Mouse (Mus musculus): ENCODE measurements at regions not wholly inside any gene's neighbourhood (a gene's known extent, or its start where the extent isn't known, plus 50 kb on each side); places are given as distances from the start of the nearest gene placed in this dataset.

GRCm38 (mm10) chr7:94926547-94927123 is 1244.4 kb upstream of the Tenm4 start:
- Histone ChIP-seq H3K36me3 (ENCODE audit: insufficient read depth, low read length) (no peaks in the 10 kb centered on the region), H3K4me3 (replicated peaks; ENCODE audit: low read depth, low read length) (no peak overlapping the region), H3K4me2 (ENCODE audit: low read length) (no peak overlapping the region), H3K9ac (ENCODE audit: low read depth, low read length) (no peak overlapping the region), H3K4me1 (replicated peaks; ENCODE audit: insufficient read depth, low read length) (no peaks in the 10 kb centered on the region), H3K27ac (no peak overlapping the region), H3K27me3 (ENCODE audit: insufficient read depth, low read length) (no peaks in the 10 kb centered on the region), H3K9me3 (replicated peaks; ENCODE audit: low read length) (no peaks in the 10 kb centered on the region)
- no peak for ATAC-seq (replicated peaks; ENCODE audit: low FRiP score, low read depth)
- no peak for DNase-seq (ENCODE audit: low spot score)
- WGBS: 73% methylated on average over 3 of the region's 3 CpGs
- no peak for TF ChIP-seq CTCF (IDR thresholded peaks at IDR 0.05; ENCODE audit: low read depth)

- H3K4me3 ChIP-seq (replicated peaks; ENCODE audit: low read depth, low read length): no peak overlapping the region
- WGBS: 80% methylated on average over 2 of the region's 2 CpGs
- no peaks in the 10 kb centered on the region for H3K27me3 ChIP-seq (ENCODE audit: insufficient read depth, low read length)
- DNase-seq (ENCODE audit: low spot score) (no peak), ATAC-seq (replicated peaks; ENCODE audit: low FRiP score, low read depth) (no peak)
- H3K4me2 ChIP-seq (ENCODE audit: low read length): no peak overlapping the region
- H3K9me3 ChIP-seq (replicated peaks; ENCODE audit: low read length): no peaks in the 10 kb centered on the region
- H3K36me3 ChIP-seq (ENCODE audit: insufficient read depth, low read length): no peaks in the 10 kb centered on the region
- TF ChIP-seq CTCF (IDR thresholded peaks at IDR 0.05; ENCODE audit: low read depth): no peak
- no peak overlapping the region for H3K9ac ChIP-seq (ENCODE audit: low read depth, low read length)
- H3K27ac ChIP-seq: no peak overlapping the region
- H3K4me1 ChIP-seq (replicated peaks; ENCODE audit: insufficient read depth, low read length): no peaks in the 10 kb centered on the region
Observed at GRCm38 (mm10) chr7:94963758-94964299, 1207.2 kb upstream of the Tenm4 start.

GRCm38 (mm10) chr7:94967601-94968000 is 1203.4 kb upstream of the Tenm4 start:
- Histone ChIP-seq H3K9me3 (replicated peaks; ENCODE audit: low read length) (no peaks in the 10 kb centered on the region), H3K4me2 (ENCODE audit: low read length) (no peak overlapping the region), H3K4me3 (replicated peaks; ENCODE audit: low read depth, low read length) (no peak overlapping the region), H3K27me3 (ENCODE audit: insufficient read depth, low read length) (no peaks in the 10 kb centered on the region), H3K27ac (no peak overlapping the region), H3K36me3 (ENCODE audit: insufficient read depth, low read length) (no peaks in the 10 kb centered on the region), H3K9ac (ENCODE audit: low read depth, low read length) (no peak overlapping the region), H3K4me1 (replicated peaks; ENCODE audit: insufficient read depth, low read length) (no peaks in the 10 kb centered on the region)
- no peak for ATAC-seq (replicated peaks; ENCODE audit: low FRiP score, low read depth)
- no peak for TF ChIP-seq CTCF (IDR thresholded peaks at IDR 0.05; ENCODE audit: low read depth)
- DNase-seq (ENCODE audit: low spot score): no peak

GRCm38 (mm10) chr7:94975037-94975775 is 1195.8 kb upstream of the Tenm4 start:
- 74% methylated on average over 2 of the region's 2 CpGs for WGBS
- Histone ChIP-seq H3K4me2 (ENCODE audit: low read length) (no peak overlapping the region), H3K9me3 (replicated peaks; ENCODE audit: low read length) (no peaks in the 10 kb centered on the region), H3K27me3 (ENCODE audit: insufficient read depth, low read length) (no peaks in the 10 kb centered on the region), H3K36me3 (ENCODE audit: insufficient read depth, low read length) (no peaks in the 10 kb centered on the region), H3K4me3 (replicated peaks; ENCODE audit: low read depth, low read length) (no peak overlapping the region), H3K9ac (ENCODE audit: low read depth, low read length) (no peak overlapping the region), H3K4me1 (replicated peaks; ENCODE audit: insufficient read depth, low read length) (no peaks in the 10 kb centered on the region), H3K27ac (no peak overlapping the region)
- TF ChIP-seq CTCF (IDR thresholded peaks at IDR 0.05; ENCODE audit: low read depth): no peak
- no peak for ATAC-seq (replicated peaks; ENCODE audit: low FRiP score, low read depth)
- no peak for DNase-seq (ENCODE audit: low spot score)

GRCm38 (mm10) chr7:94996258-94996657 is 1174.8 kb upstream of the Tenm4 start:
- H3K9ac ChIP-seq (ENCODE audit: low read depth, low read length): no peak overlapping the region
- 50% methylated on average over 6 of the region's 6 CpGs for WGBS
- H3K27me3 ChIP-seq (ENCODE audit: insufficient read depth, low read length): no peaks in the 10 kb centered on the region
- no peak for ATAC-seq (replicated peaks; ENCODE audit: low FRiP score, low read depth)
- no peaks in the 10 kb centered on the region for H3K9me3 ChIP-seq (replicated peaks; ENCODE audit: low read length)
- no peaks in the 10 kb centered on the region for H3K36me3 ChIP-seq (ENCODE audit: insufficient read depth, low read length)
- no peaks in the 10 kb centered on the region for H3K4me1 ChIP-seq (replicated peaks; ENCODE audit: insufficient read depth, low read length)
- no peak overlapping the region for H3K27ac ChIP-seq
- TF ChIP-seq CTCF (IDR thresholded peaks at IDR 0.05; ENCODE audit: low read depth): no peak
- DNase-seq (ENCODE audit: low spot score): no peak
- H3K4me2 ChIP-seq (ENCODE audit: low read length): no peak overlapping the region
- no peak overlapping the region for H3K4me3 ChIP-seq (replicated peaks; ENCODE audit: low read depth, low read length)

- no peak for ATAC-seq (replicated peaks; ENCODE audit: low FRiP score, low read depth)
Observed at GRCm38 (mm10) chr7:95004161-95004560, 1166.9 kb upstream of the Tenm4 start.

More at GRCm38 (mm10) chr7:95004161-95004560, 1166.9 kb upstream of the Tenm4 start:
- Histone ChIP-seq H3K36me3 (ENCODE audit: insufficient read depth, low read length) (no peaks in the 10 kb centered on the region), H3K27me3 (ENCODE audit: insufficient read depth, low read length) (no peaks in the 10 kb centered on the region), H3K27ac (no peak overlapping the region), H3K4me2 (ENCODE audit: low read length) (no peak overlapping the region), H3K4me3 (replicated peaks; ENCODE audit: low read depth, low read length) (no peak overlapping the region), H3K4me1 (replicated peaks; ENCODE audit: insufficient read depth, low read length) (no peaks in the 10 kb centered on the region), H3K9me3 (replicated peaks; ENCODE audit: low read length) (no peaks in the 10 kb centered on the region), H3K9ac (ENCODE audit: low read depth, low read length) (no peak overlapping the region)
- no peak for TF ChIP-seq CTCF (IDR thresholded peaks at IDR 0.05; ENCODE audit: low read depth)
- WGBS: 88% methylated on average over 3 of the region's 3 CpGs
- DNase-seq (ENCODE audit: low spot score): no peak

Measured in kidney, postnatal 0 days (tissue).